Mouse (Mus musculus) neural tube, embryonic 10.5 days (tissue): ENCODE results near the gene Mcpt9.
"Not testable (repeated sequence)": the region's sequence is repeated elsewhere in the genome, so short reads cannot be mapped to it uniquely, and the experiment has no call there.

Experiments used
- DNase-seq: peaks from one replicate; pipeline ENCODE4 v3.0.0-alpha.2; 2017; ENCODE audit warnings: low spot score; ENCODE audit errors: extremely low spot score

The Mcpt9 gene

DNA sequence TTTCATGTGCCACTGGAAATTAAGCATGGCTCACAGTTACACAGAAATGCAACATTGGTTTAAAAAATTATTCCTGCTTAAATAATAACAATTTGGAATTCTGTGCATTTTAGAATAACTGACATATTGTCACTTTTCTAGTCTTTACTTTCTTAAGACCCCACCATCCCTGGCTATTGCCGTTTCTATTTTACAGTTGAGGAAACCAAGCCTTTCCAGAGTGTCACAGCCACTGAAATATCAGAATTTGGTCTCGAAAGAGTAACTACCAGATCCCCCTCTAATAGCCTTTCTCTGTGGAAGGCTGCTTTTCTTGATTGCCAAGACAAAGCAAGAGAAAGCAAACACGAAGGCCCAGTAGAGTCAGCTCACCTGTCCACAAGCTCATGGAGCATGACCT is at the start of gene Mcpt9:
Mcpt9 (minus strand) TSS at position 101 of the 400 bp plus-strand sequence.
- not testable (repeated sequence) for DNase-seq

DNA sequence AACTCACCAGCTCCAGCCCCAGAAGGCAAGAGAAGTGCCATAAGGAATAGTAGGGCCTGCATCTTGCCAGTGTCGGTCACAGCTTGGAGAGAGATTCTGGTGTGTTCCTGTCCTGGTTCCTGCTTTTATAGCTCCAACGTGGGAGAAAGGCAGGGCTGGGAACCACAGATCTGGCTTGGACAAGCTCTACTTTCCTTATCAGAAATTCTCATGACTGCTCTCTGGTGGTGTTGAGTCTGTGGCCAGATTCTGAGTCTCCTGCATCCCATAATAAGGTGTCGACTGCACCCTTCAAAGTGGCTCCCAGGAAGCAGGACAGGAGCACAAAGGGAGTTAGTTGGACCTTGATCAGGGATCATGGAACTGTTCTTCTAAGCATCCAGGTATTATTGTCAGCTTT is 31.9 kb upstream of the Mcpt9 start, which contains the start of gene Mcpt4:
Mcpt4 (minus strand) TSS at position 101 of the 400 bp plus-strand sequence.
- not testable (repeated sequence) for DNase-seq

DNA sequence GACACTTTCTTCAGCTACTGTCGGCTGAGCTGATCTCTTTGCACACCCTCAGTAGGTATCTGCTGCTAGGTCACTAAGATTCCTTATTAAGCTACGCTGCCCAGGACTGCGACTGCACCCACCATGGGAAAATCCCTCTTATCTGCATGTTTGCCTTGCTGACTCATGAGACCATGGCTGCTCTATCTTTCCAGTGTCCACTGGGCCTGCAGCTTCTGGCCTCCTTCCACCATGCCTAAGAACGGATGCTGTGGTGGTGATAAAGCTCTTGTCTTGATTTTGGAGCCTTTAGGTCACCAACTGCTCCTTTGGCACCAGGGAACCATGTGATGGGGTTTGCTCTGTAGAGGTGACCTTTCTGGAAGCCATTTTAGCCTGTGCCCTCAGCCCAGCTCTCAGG is 27.4 kb upstream of the Mcpt9 start:
- DNase-seq = no peak

DNA sequence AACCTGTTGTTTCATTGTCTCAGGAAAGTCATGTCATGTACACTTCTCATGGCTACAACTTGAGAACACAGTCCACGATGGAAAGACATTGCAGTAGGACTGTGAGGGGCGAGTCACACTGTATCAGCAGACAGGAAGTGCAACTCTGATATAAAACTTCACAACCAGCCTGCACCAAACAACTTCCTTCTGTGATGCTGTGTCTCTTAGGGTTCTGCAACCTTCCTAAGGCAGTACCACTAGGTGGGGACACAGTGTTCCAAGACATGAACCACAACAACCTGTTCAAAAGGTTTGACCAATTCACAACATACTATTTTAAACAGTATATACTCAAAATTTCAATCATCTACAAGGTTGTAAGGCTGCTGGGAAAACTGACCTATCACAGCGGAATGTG is 25.1 kb upstream of the Mcpt9 start:
- no peak for DNase-seq

DNA sequence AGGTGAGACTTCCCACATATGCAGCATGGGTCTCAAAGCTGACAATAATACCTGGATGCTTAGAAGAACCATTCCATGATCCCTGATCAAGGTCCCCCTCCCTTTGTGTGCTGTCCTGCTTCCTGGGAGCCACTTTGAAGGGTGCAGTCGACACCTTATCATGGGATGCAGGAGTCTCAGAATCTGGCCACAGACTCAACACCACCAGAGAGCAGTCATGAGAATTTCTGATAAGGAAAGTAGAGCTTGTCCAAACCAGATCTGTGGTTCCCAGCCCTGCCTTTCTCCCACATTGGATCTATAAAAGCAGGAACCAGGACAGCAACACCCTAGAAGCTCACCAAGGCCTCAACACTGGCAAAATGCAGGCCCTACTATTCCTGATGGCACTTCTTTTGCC is 11.5 kb upstream of the Mcpt9 start, which contains the start of gene Mcpt2:
Mcpt2 (plus strand) TSS at position 250 of the 400 bp plus-strand sequence.
- not testable (repeated sequence) for DNase-seq

DNA sequence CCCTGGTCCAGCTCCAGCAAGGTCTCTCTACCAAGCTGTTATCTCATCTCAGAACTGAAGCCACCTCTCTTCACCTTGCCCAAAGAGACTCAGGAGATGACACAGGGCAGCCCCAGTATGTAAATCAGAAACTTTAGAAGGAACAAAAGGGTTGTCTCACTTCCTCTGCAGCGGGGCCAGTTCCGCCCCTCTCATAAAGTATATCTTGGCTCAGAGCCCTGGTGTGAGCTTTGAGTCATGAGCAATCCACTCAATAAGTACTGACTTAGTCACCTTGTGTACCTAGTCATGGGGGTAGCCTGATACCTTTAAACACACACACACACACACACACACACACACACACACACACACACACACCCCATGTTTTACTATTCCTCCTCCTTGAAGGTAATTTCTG is 4.1 kb upstream of the Mcpt9 start:
- DNase-seq = no peak

DNA sequence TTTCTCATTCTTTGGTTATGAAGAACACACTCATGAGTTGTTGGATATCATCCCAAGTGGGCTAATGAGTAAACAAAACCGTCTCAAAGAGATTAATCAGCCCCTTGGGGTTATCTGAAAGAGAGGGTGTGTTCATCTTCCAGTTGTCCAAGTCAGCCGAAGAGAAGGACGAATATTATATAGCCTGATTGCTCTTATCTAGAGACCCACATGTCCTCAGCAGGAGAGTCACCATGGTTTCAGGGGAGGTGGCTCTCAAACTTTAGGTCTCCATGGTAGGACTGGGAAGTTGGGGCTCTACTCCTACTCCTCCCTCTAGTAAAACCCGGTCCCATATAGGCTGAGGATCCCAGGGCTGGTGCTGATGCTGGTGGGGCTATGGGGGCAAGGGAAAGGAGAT is 9.0 kb downstream of the Mcpt9 start:
- not testable (repeated sequence) for DNase-seq

DNA sequence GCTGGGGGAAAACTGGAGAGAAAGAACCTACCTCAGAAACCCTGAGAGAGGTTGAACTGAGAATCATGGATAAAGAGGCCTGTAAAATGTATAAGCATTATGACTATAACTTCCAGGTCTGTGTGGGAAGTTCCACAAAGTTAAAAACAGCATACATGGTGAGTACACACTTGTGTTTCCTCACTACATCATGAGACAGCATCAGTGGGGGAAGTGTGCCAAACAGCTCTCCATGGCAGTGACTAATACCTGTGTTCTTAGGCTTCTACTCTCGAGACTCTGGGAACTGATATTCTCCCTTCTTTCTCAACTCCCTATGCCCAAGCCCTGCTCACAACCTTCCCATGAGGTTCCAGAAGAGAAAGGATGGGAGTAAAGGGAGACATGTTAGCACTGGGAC is 10.8 kb downstream of the Mcpt9 start:
- no peak for DNase-seq

DNA sequence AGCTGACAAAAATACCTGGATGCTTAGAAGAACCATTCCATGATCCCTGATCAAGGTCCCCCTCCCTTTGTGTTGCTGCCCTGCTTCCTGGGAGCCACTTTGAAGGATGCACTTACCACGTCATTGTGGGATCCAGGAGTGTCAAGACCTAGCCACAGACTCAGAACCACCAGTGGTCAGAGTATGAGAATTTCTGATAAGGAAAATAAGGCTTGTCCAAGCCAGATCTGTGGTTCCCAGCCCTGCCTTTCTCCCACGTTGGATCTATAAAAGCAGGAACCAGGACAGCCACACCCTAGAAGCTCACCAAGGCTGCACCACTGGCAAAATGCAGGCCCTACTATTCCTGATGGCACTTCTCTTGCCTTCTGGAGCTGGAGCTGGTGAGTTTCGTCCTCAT is 12.6 kb downstream of the Mcpt9 start, which contains the start of gene Mcpt1:
Mcpt1 (plus strand) TSS at position 301 of the 400 bp plus-strand sequence.
- not testable (repeated sequence) for DNase-seq

DNA sequence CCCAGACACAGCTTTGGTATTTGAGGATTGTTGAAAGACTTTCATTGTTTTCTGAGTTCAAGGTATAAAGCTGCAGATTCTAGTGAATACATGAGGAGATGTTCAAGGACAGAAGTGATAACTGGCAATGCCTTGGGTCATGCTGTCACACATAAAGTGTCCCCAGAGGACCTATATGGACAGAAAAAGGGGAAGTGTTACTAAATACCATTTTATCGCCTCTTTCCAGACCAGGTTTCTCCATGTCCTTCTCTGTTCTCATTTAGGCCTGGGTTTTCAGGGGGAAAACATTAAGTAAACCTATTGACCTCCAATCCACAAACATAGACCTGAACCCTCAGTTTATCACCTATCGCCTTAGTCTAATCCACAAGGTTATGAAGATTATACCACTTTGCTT is 16.4 kb downstream of the Mcpt9 start:
- no peak for DNase-seq

DNA sequence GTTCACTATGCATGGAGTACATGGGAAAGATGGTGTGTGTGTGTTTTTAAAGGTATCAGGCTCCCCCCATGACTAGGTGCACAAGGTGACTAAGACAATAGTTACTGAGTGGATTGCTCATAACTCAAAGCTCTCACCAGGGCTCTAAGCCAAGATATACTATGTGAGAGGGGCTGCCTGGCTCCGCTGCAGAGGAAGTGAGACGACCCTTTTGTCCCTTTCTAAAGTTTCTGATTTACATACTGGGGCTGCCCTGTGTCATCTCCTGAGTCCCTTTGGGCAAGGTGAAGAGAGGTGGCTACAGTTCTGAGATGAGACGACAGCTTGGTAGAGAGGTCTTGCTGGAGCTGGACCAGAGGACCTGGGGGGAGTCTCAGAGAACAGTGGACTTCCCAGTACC is 17.1 kb downstream of the Mcpt9 start:
- DNase-seq = no peak

DNA sequence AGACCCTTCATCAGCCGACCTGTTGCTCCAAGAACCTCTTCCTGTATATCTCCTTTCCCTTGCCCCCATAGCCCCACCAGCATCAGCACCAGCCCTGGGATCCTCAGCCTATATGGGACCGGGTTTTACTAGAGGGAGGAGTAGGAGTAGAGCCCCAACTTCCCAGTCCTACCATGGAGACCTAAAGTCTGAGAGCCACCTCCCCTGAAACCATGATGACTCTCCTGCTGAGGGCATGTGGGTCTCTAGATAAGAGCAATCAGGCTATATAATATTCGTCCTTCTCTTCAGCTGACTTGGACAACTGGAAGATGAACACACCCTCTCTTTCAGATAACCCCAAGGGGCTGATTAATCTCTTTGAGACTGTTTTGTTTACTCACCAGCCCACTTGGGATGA is 42.8 kb downstream of the Mcpt9 start:
- DNase-seq = not testable (repeated sequence)
